Mouse (Mus musculus) CD4-positive, CD25-positive, alpha-beta regulatory T cell, adult 4 months (primary cell): ENCODE results near the gene Gpr83. TPM values are rescaled to one million over a fixed set of nuclear protein-coding genes. Genes with fewer than 3 reads are reported as not detected.

ENCODE experiments used
- ATAC-seq: one replicate; pipeline ENCODE4 v1.8.0; 2017
- polyA plus RNA-seq, 2 experiments: library from polyadenylated mRNA; unstranded; fragments of 100-300 nt; shearing (Covaris generic); gene quantifications; one replicate each; pipeline ENCODE4 v1.2.1; 2017

The Gpr83 gene
- polyA plus RNA-seq, 2 experiments from 2014 or later: 158 to 164 TPM

GRCm38 (mm10) chr9:14904741-14905475 lies 44.9 kb downstream of the Gpr83 start:
- peak; percentile 28 for ATAC-seq

- ATAC-seq: no peak
Measured at GRCm38 (mm10) chr9:14905956-14906355, 45.9 kb downstream of the Gpr83 start.

- ATAC-seq: peak; percentile 78
Measured at GRCm38 (mm10) chr9:14907816-14908415, 47.9 kb downstream of the Gpr83 start.

GRCm38 (mm10) chr9:14909981-14910380 lies 50.0 kb downstream of the Gpr83 start:
- no peak for ATAC-seq

GRCm38 (mm10) chr9:14912037-14912436 lies 52.0 kb downstream of the Gpr83 start:
- no peak for ATAC-seq

GRCm38 (mm10) chr9:14917661-14918060 lies 57.7 kb downstream of the Gpr83 start:
- ATAC-seq: no peak

GRCm38 (mm10) chr9:14918825-14919668 lies 59.0 kb downstream of the Gpr83 start:
- no peak for ATAC-seq

Other genes with a start within 250 kb of the Gpr83 start
- under 1 TPM in 1 of 2 experiments, not detected in 1; 0.06 TPM for gene Amotl1, start 215.2 kb upstream of the Gpr83 start, polyA plus RNA-seq
- gene Piwil4, start 119.5 kb upstream of the Gpr83 start, polyA plus RNA-seq: under 1 TPM; 0.44 to 0.57 TPM
- under 1 TPM in 1 of 2 experiments, not detected in 1; 0.19 TPM for gene Fut4, start 107.8 kb upstream of the Gpr83 start, polyA plus RNA-seq
- not detected for gene 1700012B09Rik, start 89.2 kb upstream of the Gpr83 start, polyA plus RNA-seq
- 10 to 100 TPM; 24.0 to 25.6 TPM for gene Mre11a, start 75.6 kb upstream of the Gpr83 start, polyA plus RNA-seq
- gene Ankrd49, start 75.4 kb upstream of the Gpr83 start, polyA plus RNA-seq: 10 to 100 TPM; 27.4 to 37.3 TPM
- gene Izumo1r, start 43.7 kb downstream of the Gpr83 start, polyA plus RNA-seq: 1,000 to 10,000 TPM; 1,336 to 1,816 TPM
- 10 to 100 TPM; 16.1 to 23.4 TPM for gene Panx1, start 185.3 kb downstream of the Gpr83 start, polyA plus RNA-seq